Mouse (Mus musculus) limb, embryonic 14.5 days (tissue): ENCODE results near the gene Abl1. TPM values are rescaled to one million over a fixed set of nuclear protein-coding genes. Genes with fewer than 3 reads are reported as not detected.

ENCODE experiments used
- ATAC-seq: fragments of 200-750 bp; cut with Nextera tagmentation; 2 replicates; pipeline ENCODE4 v1.8.0; 2017; ENCODE audit warnings: low read depth, moderate number of reproducible peaks, moderate TSS enrichment; ENCODE audit not compliant: low FRiP score
- DNase-seq: peaks from one replicate; pipeline ENCODE4 v3.0.0-alpha.2; 2015; ENCODE audit warnings: low spot score
- H3K27ac ChIP-seq: fragments of 300-500 bp; sonication (generic); replicated peaks from 2 replicates; pipeline ENCODE4 v1.5.1; 2014; ENCODE audit warnings: low read depth, mild to moderate bottlenecking, low read length, moderate library complexity, mixed read lengths
- H3K27me3 ChIP-seq: fragments of 300-500 bp; sonication (generic); 2 replicates; pipeline ENCODE4 v1.6.1; 2014; ENCODE audit warnings: low read length, mixed read lengths; ENCODE audit not compliant: control insufficient read depth, insufficient read depth
- H3K36me3 ChIP-seq: fragments of 300-500 bp; sonication (generic); 2 replicates; pipeline ENCODE4 v1.6.1; 2014; ENCODE audit warnings: mild to moderate bottlenecking, low read length, moderate library complexity, mixed read lengths; ENCODE audit not compliant: control insufficient read depth, insufficient read depth
- H3K4me1 ChIP-seq: fragments of 300-500 bp; sonication (generic); 2 replicates; pipeline ENCODE4 v1.6.1; 2014; ENCODE audit warnings: antibody characterized with exemption, low read length, mixed read lengths; ENCODE audit not compliant: control insufficient read depth, insufficient read depth
- H3K4me2 ChIP-seq: fragments of 300-500 bp; sonication (generic); replicated peaks from 2 replicates; pipeline ENCODE4 v1.6.1; 2014; ENCODE audit warnings: low read depth, mild to moderate bottlenecking, low read length, moderate library complexity; ENCODE audit not compliant: severe bottlenecking
- H3K4me3 ChIP-seq: fragments of 300-500 bp; sonication (generic); replicated peaks from 2 replicates; pipeline ENCODE4 v1.5.1; 2014; ENCODE audit warnings: low read length
- H3K9ac ChIP-seq: fragments of 300-500 bp; sonication (generic); 2 replicates; pipeline ENCODE4 v1.6.1; 2014; ENCODE audit warnings: mild to moderate bottlenecking, low read depth, low read length, moderate library complexity; ENCODE audit not compliant: severe bottlenecking
- H3K9me3 ChIP-seq: fragments of 300-500 bp; sonication (generic); 2 replicates; pipeline ENCODE4 v1.6.1; 2016; ENCODE audit warnings: low read length; ENCODE audit not compliant: control insufficient read depth
- POLR2A ChIP-seq: fragments of 200-500 bp; IDR thresholded peaks from 2 replicates; pipeline ENCODE4 v1.8.0; 2012; ENCODE audit warnings: inconsistent platforms, mild to moderate bottlenecking, moderate library complexity, borderline replicate concordance; ENCODE audit not compliant: insufficient read depth, insufficient read length; ENCODE audit errors: extremely low read depth
- WGBS: fragments of 180-500 bp; shearing (Covaris S2); extraction: QIAGEN DNeasy Blood & Tissue Kit; methylation state at CpG from one replicate; pipeline ENCODE4 v1.1.7; 2014; 5-methylcytosine and 5-hydroxymethylcytosine counted together
- polyA plus RNA-seq, 2 experiments: library from polyadenylated mRNA; depleted of rRNA in 1 of 2; stranded (reverse) in 1 of 2; unstranded in 1 of 2; fragments of >200 nt; fragmentation: Nextera tagmentation in 1 of 2; extraction: Ambion mirVana in 1 of 2; gene quantifications; 2 replicates each; pipeline versions ENCODE4 v1.2.1 to v1.2.3; 2012 to 2014

Gene Abl1
- polyA plus RNA-seq (2012; rRNA removed) (104 and 128 TPM in 2 replicates), polyA plus RNA-seq (2014; fragmentation: Nextera tagmentation; extraction: Ambion mirVana) (49.0 and 54.9 TPM in 2 replicates)

DNA sequence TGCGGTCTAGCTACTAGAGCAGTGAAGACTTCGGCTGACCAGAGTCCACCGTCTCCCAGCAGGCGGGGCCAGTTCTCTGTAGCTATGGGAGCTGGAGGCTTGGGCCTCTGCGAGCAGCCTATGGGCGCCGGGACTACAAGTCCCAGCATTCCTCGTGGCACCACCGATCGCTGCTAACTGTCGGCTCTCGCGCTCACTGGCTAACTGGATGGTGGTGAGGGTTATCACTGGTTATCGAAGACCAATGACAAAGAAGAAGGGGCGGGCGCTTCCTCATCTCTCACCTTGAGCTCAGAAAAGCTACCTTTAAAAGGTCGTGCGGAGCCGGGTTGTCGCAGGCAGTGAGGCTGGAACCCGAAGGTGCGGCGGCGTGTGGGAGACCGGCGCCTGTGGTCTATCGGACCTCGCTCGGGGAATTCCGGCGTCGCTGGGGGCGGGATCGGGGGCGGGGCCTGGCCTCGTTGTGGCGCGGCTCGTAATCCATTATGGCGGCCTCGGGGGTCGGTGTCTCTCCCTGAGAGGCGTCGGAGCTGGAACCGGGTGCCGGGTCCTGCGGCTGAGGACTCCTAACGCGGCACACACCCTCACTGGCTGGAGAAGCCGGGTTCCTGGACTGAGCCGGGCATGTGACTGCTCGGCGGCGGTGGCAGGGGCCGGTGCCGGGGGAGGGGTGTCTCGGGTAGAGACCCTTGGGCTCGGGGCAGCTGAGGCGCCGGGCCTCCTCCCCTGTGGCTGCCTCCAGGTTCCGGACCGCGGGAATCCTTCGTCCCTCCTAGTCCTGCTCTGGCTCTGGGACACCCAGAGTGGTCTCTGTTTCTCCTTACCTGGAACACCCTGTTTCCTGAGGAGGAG lies at the start of gene Abl1:
Gene Abl1, plus strand, starts transcription at position 303 of the 852 bp plus-strand sequence.
- Histone ChIP-seq H3K9ac (peak within 1 kb of the TSS; percentile 83), H3K4me1 (peaks cover 18% of the 10 kb centered on the region), H3K36me3 (peaks cover 4% of the 10 kb centered on the region; the same call in 1 of the 2 replicates), H3K4me3 (peak within 1 kb of the TSS; percentile 89), H3K9me3 (no peaks in the 10 kb centered on the region), H3K4me2 (peak within 1 kb of the TSS; percentile 64), H3K27me3 (no peaks in the 10 kb centered on the region), H3K27ac (peak within 1 kb of the TSS; percentile 91)
- peak; percentile 99 for DNase-seq
- TF ChIP-seq POLR2A: 0 out of 2 replicates have a peak, but pooled peaks have one; percentile 74
- under 1% methylated on average over 34 of the region's 64 CpGs for WGBS
- ATAC-seq: peak; percentile 100

DNA sequence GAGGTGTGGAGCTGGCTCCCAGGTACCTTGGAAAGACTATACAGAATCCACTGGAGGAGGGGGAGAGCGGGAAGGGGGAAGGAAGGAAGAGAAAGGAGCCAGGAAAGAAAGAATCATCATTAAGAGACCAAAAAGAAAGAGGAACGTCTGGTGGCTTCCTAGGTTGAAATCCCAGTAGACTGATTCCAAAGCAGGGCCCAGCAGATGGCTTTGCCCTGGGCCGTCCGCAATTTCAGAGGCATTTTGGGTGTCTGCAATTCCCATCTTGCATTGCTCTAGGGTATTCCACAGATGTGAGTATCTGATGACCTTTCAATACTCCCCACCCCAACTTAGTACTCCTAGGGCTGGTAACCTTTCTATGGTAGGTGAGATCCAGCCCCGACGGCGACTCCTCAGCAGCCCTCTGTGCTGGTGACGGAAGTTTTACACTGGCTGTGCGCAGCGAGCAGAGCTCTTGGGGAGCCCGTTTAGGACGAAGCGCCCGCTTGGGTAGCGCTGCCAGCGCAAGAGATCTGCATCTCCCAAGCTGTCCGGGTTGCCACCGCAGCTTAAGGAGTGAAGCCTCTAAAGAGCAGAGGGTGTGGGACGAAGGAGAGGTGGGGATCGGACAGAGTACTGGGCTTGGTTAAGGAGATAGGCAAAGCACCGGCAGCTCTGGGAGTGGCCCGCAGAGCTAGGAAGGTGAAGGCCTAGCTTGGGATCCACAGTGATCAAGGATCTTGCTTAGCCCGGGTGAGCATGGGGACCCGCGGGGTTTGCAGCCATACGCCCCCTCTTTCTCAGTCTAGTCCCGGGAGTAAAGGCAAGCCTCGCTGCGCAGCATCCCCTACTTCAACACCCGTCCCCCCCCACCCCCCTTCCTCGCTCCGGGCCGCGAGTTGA lies 49.4 kb upstream of the Abl1 start:
- no peak for TF ChIP-seq POLR2A
- no peaks in the 10 kb centered on the region for H3K36me3 ChIP-seq
- no peak overlapping the region for H3K4me2 ChIP-seq
- no peaks in the 10 kb centered on the region for H3K9me3 ChIP-seq
- H3K9ac ChIP-seq: no peak overlapping the region
- peaks cover 96% of the 10 kb centered on the region for H3K27me3 ChIP-seq
- ATAC-seq (no peak), DNase-seq (no peak)
- no peak overlapping the region for H3K4me3 ChIP-seq
- 2% methylated on average over 32 of the region's 34 CpGs for WGBS
- peaks cover 15% of the 10 kb centered on the region for H3K4me1 ChIP-seq
- H3K27ac ChIP-seq: no peak overlapping the region

DNA sequence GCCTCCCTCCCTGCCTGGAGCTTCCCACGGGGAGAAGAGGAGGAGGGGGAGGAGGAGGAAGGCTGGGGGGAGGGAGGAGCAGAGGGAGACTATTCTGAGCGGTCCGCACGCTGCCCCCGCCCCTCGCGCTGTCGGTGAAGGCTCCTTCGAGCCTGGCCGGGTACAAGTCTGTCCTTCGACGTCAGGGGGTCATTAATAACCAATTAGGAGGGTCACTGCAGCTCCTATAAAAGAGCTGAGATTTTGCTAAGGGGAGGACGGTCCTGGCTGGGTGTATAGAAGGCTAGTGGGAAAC lies 48.8 kb upstream of the Abl1 start:
- H3K4me3 ChIP-seq: no peak overlapping the region

DNA sequence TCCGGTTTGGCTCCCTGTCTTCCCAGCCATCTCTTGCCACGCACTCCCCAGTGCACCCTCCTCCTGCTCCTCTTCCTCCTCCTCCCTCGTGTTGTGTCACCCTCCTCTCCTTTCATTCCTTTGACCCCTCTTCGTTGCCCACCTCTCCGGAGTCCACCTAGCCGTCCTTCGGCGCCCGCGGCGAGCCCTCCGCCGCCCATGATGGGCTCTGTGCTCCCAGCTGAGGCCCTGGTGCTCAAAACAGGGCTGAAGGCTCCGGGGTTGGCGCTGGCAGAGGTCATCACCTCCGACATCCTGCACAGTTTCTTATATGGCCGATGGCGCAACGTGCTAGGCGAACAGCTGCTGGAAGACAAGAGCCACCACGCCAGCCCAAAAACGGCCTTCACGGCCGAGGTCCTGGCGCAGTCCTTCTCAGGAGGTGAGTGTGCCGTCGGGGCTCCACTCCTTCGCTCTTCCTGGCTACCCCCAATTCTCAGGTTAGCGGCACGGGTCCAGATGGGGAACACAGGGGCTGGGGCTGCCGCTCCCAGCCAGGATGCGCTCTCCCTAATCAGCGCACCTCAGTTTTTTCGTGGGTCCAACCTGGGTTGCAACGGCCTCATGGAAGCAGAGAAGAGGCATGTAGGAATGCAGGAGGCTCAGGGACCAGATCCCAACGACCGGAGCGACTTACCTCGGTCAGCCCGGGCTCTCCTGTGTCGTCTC lies 48.1 kb upstream of the Abl1 start, which contains the start of gene Prdm12:
Gene Prdm12, plus strand, starts transcription at position 137 of the 708 bp plus-strand sequence.
- H3K4me1 ChIP-seq: peaks cover 15% of the 10 kb centered on the region
- no peak within 1 kb of the TSS for H3K4me3 ChIP-seq
- 1% methylated on average over 41 of the region's 41 CpGs for WGBS
- H3K36me3 ChIP-seq: no peaks in the 10 kb centered on the region
- H3K27me3 ChIP-seq: peaks cover 96% of the 10 kb centered on the region
- no peaks in the 10 kb centered on the region for H3K9me3 ChIP-seq
- no peak for TF ChIP-seq POLR2A
- ATAC-seq: no peak
- DNase-seq: no peak
- no peak within 1 kb of the TSS for H3K9ac ChIP-seq
- H3K27ac ChIP-seq: no peak within 1 kb of the TSS
- no peak within 1 kb of the TSS for H3K4me2 ChIP-seq

More for the DNA sequence above, 48.8 kb upstream of the Abl1 start:
- no peak overlapping the region for H3K4me2 ChIP-seq
- H3K36me3 ChIP-seq: no peaks in the 10 kb centered on the region
- peaks cover 15% of the 10 kb centered on the region for H3K4me1 ChIP-seq
- no peak for TF ChIP-seq POLR2A
- ATAC-seq (no peak), DNase-seq (no peak)
- no peak overlapping the region for H3K27ac ChIP-seq
- H3K9me3 ChIP-seq: no peaks in the 10 kb centered on the region
- peaks cover 96% of the 10 kb centered on the region for H3K27me3 ChIP-seq
- no peak overlapping the region for H3K9ac ChIP-seq
- WGBS: 3% methylated on average over 12 of the region's 13 CpGs
